Mouse (Mus musculus): Measurements from ENCODE around the gene Csf3r.
"Not testable (repeated sequence)": the region's sequence is repeated elsewhere in the genome, so short reads cannot be mapped to it uniquely, and the experiment has no call there.

DNA sequence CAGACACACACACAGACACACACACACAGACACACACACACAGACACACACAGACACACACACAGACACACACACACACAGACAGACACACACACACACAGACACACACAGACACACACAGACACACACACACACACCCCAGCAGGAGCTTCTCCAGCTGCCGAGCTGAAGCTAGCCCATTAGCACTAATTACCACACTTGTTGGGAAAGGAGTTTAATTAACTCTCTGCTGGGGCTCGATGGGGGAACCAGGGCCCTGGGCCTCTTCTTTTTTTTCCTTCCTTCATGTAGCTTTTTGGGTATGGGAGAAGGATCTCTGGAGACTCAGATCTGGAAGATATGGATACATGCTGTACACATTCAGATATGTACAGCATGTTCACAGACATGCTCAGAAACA lies 38.6 kb upstream of the Csf3r start:
- TF ChIP-seq ZNF384 (IDR thresholded peaks at IDR 0.05; ENCODE audit: low read depth, low read length); MAFK (IDR thresholded peaks at IDR 0.05; ENCODE audit: borderline replicate concordance, low read depth, low read length); POLR2AphosphoS2 (IDR thresholded peaks at IDR 0.05; ENCODE audit: low read length); GABPA (IDR thresholded peaks at IDR 0.05; ENCODE audit: low read depth, low read length); GATA1 (IDR thresholded peaks at IDR 0.05; ENCODE audit: low read depth, low read length); USF1 (IDR thresholded peaks at IDR 0.05; ENCODE audit: low read depth, low read length); CTCF (IDR thresholded peaks at IDR 0.05 in 2 of 3, conservative IDR thresholded peaks at IDR 0.05 in 1 of 3; ENCODE audit: control insufficient read depth in 1 of 3, insufficient read depth in 1 of 3, low read depth in 2 of 3, low read length in 3 of 3, poor library complexity in 1 of 3, severe bottlenecking in 1 of 3); ZC3H11A (IDR thresholded peaks at IDR 0.05; ENCODE audit: low read depth, low read length); EP300 (IDR thresholded peaks at IDR 0.05; ENCODE audit: low read depth in 1 of 2, low read length in 2 of 2); RCOR1 (IDR thresholded peaks at IDR 0.05; ENCODE audit: low read depth, low read length); ELF1 (IDR thresholded peaks at IDR 0.05; ENCODE audit: low read depth, low read length); CHD2 (IDR thresholded peaks at IDR 0.05; ENCODE audit: low read length): not testable (repeated sequence)

Measured in MEL (cell line).